Mouse (Mus musculus): ENCODE results near the gene Rab3gap1. TPM values are rescaled to one million over a fixed set of nuclear protein-coding genes. Genes with fewer than 3 reads are reported as not detected.
"Not testable (repeated sequence)": the region's sequence is repeated elsewhere in the genome, so short reads cannot be mapped to it uniquely, and the experiment has no call there.

Rab3gap1 gene
- total RNA-seq, 2 experiments from 2014 or later: 25.0 to 26.6 TPM

DNA sequence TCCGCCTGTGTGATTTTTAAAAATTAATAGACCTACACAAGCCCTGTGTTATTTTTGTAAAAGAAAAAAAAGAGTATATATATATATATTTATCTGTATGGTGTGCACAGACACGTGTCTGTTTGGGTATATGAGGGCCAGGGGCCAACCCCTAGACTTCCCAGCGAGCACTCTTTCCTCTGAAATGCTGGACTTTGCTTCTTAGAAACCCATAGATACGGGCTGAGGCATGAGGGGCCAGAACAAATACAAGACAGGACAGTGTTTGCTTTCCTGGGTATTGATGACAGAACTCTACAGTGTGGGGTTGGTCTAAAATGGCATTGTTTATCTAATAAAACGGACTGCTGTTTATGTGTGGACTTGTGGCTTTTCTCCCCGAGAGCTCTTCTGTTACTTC, 74.9 kb downstream of the Rab3gap1 start:
- TF ChIP-seq CTCF (IDR thresholded peaks at IDR 0.05): no peak
- no peak overlapping the region for H3K4me3 ChIP-seq
- intact Hi-C loops (cut with DNase I): no loop called here
- DNase-seq: no peak
- no peak overlapping the region for H3K27ac ChIP-seq

GRCm38 (mm10) chr1:127945696-127946575, 77.4 kb downstream of the Rab3gap1 start:
- peak overlapping the region; percentile 36; the same call in 1 of the 2 replicates for H3K27ac ChIP-seq
- intact Hi-C loops (cut with DNase I): no loop called here
- H3K4me3 ChIP-seq: no peak overlapping the region
- no peak for TF ChIP-seq CTCF (IDR thresholded peaks at IDR 0.05)
- DNase-seq: peak; percentile 37

DNA sequence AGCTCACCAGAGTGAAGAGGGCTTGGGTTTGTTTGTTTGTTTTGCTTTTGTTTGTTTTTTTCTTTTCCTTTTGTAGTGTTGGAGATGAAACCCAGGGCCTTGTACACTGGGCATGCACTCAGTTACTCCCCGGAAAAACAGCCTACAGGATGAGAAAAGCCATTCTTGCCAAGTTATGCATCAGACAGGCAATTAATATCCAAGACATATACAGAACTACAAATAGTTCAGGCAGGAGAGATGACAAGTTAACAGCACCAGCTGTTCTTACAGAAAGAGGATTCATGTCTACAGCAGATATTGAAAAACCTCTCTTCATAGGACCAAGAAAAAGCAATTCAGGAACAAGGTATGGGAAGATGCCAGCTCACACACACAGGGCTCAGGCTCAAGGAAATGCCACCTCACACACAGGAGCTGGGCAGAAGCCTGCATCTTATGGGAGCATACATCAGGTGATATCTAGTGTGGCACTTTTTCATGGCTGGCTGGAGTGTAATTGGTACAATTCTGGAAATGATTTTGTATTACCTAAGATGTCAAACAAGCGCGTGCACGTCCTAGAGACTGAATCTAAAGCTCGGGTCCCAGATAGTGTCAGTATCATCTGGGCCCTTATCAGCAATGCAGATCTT, 78.2 kb downstream of the Rab3gap1 start:
- no peak for TF ChIP-seq CTCF (IDR thresholded peaks at IDR 0.05)
- no peak overlapping the region for H3K4me3 ChIP-seq
- intact Hi-C loops (cut with DNase I): no loop called here
- H3K27ac ChIP-seq: no peak overlapping the region
- DNase-seq: no peak

DNA sequence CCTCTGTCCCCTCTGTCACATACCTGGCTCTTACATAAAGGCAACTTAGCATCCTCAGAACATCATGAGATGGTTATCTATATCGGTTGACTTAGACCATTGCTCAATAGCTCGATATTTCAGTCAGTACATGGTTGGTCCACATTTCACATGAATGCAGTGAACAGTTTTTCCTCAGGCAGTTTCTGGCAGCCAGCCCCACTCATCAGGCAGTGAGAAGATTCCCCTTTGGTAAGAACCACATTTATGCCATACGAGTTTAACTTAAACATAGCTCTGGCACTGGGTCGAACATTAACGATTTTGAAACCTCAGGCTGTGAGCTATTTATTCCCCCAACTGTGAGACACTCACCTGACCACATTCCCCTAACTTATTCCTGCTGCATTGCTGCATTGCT, 80.2 kb downstream of the Rab3gap1 start:
- no peak overlapping the region for H3K4me3 ChIP-seq
- TF ChIP-seq CTCF (IDR thresholded peaks at IDR 0.05): no peak
- intact Hi-C loops (cut with DNase I): no loop called here
- no peak for DNase-seq
- no peak overlapping the region for H3K27ac ChIP-seq

- Histone ChIP-seq H3K27ac (no peak overlapping the region), H3K4me3 (no peak overlapping the region)
- no peak for TF ChIP-seq CTCF (IDR thresholded peaks at IDR 0.05)
- DNase-seq: no peak
- intact Hi-C loops (cut with DNase I): no loop called here
Observed at GRCm38 (mm10) chr1:127952276-127952675, 83.7 kb downstream of the Rab3gap1 start.

GRCm38 (mm10) chr1:127954198-127954597, 85.6 kb downstream of the Rab3gap1 start:
- DNase-seq; H3K27ac ChIP-seq; intact Hi-C loops (cut with DNase I); H3K4me3 ChIP-seq: not testable (repeated sequence)

GRCm38 (mm10) chr1:127954800-127955199, 86.2 kb downstream of the Rab3gap1 start:
- H3K4me3 ChIP-seq: no peak overlapping the region
- intact Hi-C loops (cut with DNase I): no loop called here
- TF ChIP-seq CTCF (IDR thresholded peaks at IDR 0.05): no peak
- no peak for DNase-seq
- no peak overlapping the region for H3K27ac ChIP-seq

DNA sequence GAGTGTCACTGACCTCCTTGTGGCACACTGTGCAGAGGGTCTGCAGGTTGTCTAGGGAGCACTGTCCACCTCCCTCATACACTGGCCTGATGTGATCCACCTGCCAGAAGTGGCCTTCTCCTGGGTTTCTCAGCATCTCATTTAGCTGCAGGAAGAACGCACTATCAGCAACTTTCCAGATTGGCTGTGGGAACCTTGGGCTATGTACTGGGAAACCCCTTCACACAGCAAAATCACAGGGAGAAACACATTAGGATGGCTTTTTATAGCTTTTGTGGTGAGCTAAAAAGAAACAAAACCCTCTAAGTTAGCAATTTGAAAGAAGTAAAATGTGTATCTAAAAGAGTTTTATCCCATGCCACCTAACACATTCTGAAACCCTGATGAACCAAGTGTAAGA, 88.0 kb downstream of the Rab3gap1 start:
- no peak for DNase-seq
- intact Hi-C loops (cut with DNase I): no loop called here
- no peak for TF ChIP-seq CTCF (IDR thresholded peaks at IDR 0.05)

GRCm38 (mm10) chr1:127958801-127959200, 90.2 kb downstream of the Rab3gap1 start:
- no peak for DNase-seq
- H3K27ac ChIP-seq: no peak overlapping the region
- no peak overlapping the region for H3K4me3 ChIP-seq
- intact Hi-C loops (cut with DNase I): no loop called here
- TF ChIP-seq CTCF (IDR thresholded peaks at IDR 0.05): no peak

More for the DNA sequence above, 88.0 kb downstream of the Rab3gap1 start:
- H3K27ac ChIP-seq: no peak overlapping the region
- no peak overlapping the region for H3K4me3 ChIP-seq

GRCm38 (mm10) chr1:127959312-127959718, 90.7 kb downstream of the Rab3gap1 start:
- Histone ChIP-seq H3K4me3 (no peak overlapping the region), H3K27ac (no peak overlapping the region)
- DNase-seq: no peak
- intact Hi-C loops (cut with DNase I): no loop called here
- no peak for TF ChIP-seq CTCF (IDR thresholded peaks at IDR 0.05)

- intact Hi-C loops (cut with DNase I): no loop called here
- no peak for TF ChIP-seq CTCF (IDR thresholded peaks at IDR 0.05)
- H3K27ac ChIP-seq: peak overlapping the region; percentile 81
- H3K4me3 ChIP-seq: no peak overlapping the region
- no peak for DNase-seq
Observed at GRCm38 (mm10) chr1:127961140-127961539, 92.6 kb downstream of the Rab3gap1 start.

DNA sequence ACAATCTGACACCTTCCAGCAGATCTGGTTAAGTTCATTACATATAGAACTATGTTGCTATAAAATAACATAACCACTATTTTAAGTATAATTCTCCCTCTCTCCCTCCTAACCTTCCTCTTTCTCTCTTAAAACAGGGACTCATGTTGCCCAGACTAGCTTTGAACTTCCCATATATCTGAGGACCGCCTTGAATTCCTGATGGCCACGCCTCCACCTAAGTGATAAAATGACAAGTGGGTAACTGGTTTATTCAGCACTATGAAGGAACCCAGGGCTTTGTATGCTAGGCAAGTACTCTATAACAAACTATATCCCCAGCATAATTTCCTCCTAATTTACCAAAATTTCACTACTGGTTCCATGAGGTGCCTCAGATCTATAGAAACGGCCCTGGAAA, 94.8 kb downstream of the Rab3gap1 start:
- peak overlapping the region; percentile 81 for H3K27ac ChIP-seq
- no peak for DNase-seq
- no peak overlapping the region for H3K4me3 ChIP-seq
- intact Hi-C loops (cut with DNase I): no loop called here
- TF ChIP-seq CTCF (IDR thresholded peaks at IDR 0.05): no peak

DNA sequence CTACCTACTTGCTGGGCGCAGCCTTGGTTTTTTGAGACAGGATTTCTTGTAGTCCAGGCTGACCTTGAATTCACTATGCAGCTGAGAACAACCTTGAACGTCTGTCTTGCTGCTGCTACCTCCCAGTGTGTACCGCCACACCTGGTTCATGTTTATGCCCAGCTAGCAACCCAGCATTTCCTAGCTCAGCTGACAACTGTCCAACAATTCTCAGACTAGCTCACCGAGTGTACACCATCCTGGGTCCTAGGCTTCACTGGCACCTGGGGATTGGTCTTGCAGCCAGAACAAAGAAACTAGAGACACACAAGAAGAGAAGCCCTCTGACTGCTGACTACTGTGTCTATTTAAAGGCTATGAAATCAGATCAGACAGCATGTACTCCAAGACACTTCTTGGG, 102.3 kb downstream of the Rab3gap1 start:
- intact Hi-C loops (cut with DNase I): no loop called here
- Histone ChIP-seq H3K27ac (peak overlapping the region; percentile 87), H3K4me3 (peak overlapping the region; percentile 19; the same call in 1 of the 2 replicates)
- peak; percentile 59 for DNase-seq
- TF ChIP-seq CTCF (IDR thresholded peaks at IDR 0.05): no peak
